Mouse (Mus musculus): ENCODE data around the gene A3galt2. TPM values are rescaled to one million over a fixed set of nuclear protein-coding genes. Genes with fewer than 3 reads are reported as not detected.

A3galt2 gene
- polyA plus RNA-seq, 1 experiment from 2014 or later = 0.02 TPM

DNA sequence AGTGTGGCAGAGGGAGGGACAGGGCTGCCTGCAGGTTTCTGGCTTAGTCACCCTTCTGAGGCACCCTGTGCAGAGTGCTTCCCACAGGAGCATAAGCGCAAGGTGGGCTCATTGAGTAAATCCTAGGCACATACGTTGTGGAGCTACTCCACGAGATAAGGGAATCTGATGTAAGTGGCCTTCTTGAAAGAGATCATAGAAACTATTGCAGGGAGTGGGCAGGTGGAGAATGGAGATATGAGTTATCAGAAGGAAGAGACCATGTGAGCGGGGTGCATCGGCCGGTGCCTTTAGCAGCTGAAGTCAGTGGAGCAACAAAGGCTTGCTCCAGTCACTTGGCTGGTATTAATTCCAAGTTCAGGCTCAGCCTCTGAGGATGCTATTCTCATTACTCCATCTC is 4.9 kb downstream of the A3galt2 start:
- Histone ChIP-seq H3K4me3 (ENCODE audit: low read depth, low read length) (no peak overlapping the region), H3K27ac (ENCODE audit: low read length) (no peak overlapping the region), H3K4me2 (ENCODE audit: low read depth, low read length) (no peak overlapping the region), H3K27me3 (ENCODE audit: control insufficient read depth, insufficient read depth, low read depth, low read length) (no peaks in the 10 kb centered on the region), H3K4me1 (ENCODE audit: control insufficient read depth, low read depth, low read length) (peaks cover 12% of the 10 kb centered on the region), H3K9ac (ENCODE audit: low read depth, low read length) (no peak overlapping the region), H3K36me3 (ENCODE audit: control insufficient read depth, insufficient read depth) (no peaks in the 10 kb centered on the region), H3K9me3 (replicated peaks; ENCODE audit: control insufficient read depth, low read length) (no peaks in the 10 kb centered on the region)
- 21% methylated on average over 6 of the region's 6 CpGs for WGBS (ENCODE audit: insufficient replicate concordance)
- ATAC-seq (ENCODE audit: low read depth) = peak; percentile 80

- no peak for ATAC-seq (ENCODE audit: low read depth)
- no peak overlapping the region for H3K9ac ChIP-seq (ENCODE audit: low read depth, low read length)
- H3K36me3 ChIP-seq (ENCODE audit: control insufficient read depth, insufficient read depth) = no peaks in the 10 kb centered on the region
- no peaks in the 10 kb centered on the region for H3K27me3 ChIP-seq (ENCODE audit: control insufficient read depth, insufficient read depth, low read depth, low read length)
- no peak overlapping the region for H3K4me2 ChIP-seq (ENCODE audit: low read depth, low read length)
- no peaks in the 10 kb centered on the region for H3K9me3 ChIP-seq (replicated peaks; ENCODE audit: control insufficient read depth, low read length)
- no peak overlapping the region for H3K27ac ChIP-seq (ENCODE audit: low read length)
- no peak overlapping the region for H3K4me3 ChIP-seq (ENCODE audit: low read depth, low read length)
- 79% methylated on average over 20 of the region's 20 CpGs for WGBS (ENCODE audit: insufficient replicate concordance)
- no peaks in the 10 kb centered on the region for H3K4me1 ChIP-seq (ENCODE audit: control insufficient read depth, low read depth, low read length)
These were observed 11.8 kb downstream of the A3galt2 start for GRCm38 (mm10) chr4:128766929-128767328.

DNA sequence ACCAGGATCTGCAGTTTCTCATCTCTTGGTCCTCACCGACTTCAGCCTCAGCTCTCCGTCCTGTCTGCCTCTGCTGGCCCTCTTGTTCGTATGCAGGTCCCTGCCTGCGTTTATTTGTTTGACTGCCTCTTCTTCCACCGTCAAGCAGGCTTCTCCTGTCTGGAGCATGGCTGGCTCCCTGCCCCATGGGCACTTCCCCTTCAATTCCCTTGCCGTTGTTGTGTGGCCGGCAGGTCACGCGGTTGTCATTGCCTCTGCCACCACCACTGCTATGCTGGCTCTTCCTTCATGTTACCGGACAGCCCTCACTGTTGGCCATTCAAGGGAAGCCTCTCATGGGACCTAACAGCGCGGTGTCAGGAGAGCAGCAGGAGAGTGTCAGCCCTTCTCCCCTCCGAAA is 13.0 kb downstream of the A3galt2 start:
- Histone ChIP-seq H3K9me3 (replicated peaks; ENCODE audit: control insufficient read depth, low read length) (no peaks in the 10 kb centered on the region), H3K36me3 (ENCODE audit: control insufficient read depth, insufficient read depth) (no peaks in the 10 kb centered on the region), H3K4me2 (ENCODE audit: low read depth, low read length) (no peak overlapping the region), H3K27ac (ENCODE audit: low read length) (no peak overlapping the region), H3K4me3 (ENCODE audit: low read depth, low read length) (no peak overlapping the region), H3K4me1 (ENCODE audit: control insufficient read depth, low read depth, low read length) (no peaks in the 10 kb centered on the region), H3K27me3 (ENCODE audit: control insufficient read depth, insufficient read depth, low read depth, low read length) (no peaks in the 10 kb centered on the region), H3K9ac (ENCODE audit: low read depth, low read length) (no peak overlapping the region)
- no peak for ATAC-seq (ENCODE audit: low read depth)
- WGBS (ENCODE audit: insufficient replicate concordance) = 68% methylated on average over 13 of the region's 13 CpGs

DNA sequence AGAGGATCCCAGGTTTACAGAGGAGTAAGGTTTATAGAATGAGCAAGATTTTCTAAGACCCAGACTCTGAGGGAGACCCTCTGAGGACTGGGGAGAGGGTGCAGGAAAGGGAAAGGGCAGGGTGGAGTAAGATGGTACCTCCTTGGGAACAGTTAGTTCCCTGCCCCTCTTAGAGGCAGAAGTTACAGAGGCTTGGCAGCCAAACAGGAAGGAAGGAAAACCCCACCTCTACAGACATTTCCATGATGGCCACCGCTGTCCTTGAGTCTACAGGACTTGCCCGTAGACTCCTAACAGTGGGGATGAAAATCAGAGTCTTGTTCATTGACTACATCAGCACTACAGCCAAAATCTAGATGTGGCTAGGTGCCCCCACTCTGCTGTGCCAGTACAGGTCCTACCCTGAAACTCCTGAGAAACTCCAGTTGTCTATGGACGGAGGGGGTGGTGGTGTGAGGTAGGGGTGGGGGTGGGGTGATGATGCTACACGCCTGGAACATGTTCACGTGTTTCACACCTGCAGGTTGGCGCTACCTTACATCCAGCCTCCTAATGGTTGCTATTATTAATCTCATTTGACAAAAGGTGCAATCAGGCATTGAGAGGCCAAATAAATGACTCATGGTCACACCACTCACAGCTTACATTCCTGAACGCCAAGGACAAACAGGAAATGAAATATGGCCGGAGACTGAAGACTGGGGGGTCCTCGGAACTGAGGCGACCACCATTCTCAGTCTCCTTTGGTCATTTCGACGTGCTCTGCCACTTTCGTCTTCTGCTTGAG is 14.6 kb downstream of the A3galt2 start:
- no peak overlapping the region for H3K27ac ChIP-seq (ENCODE audit: low read length)
- no peak overlapping the region for H3K4me3 ChIP-seq (ENCODE audit: low read depth, low read length)
- ATAC-seq (ENCODE audit: low read depth) = no peak
- H3K4me2 ChIP-seq (ENCODE audit: low read depth, low read length) = no peak overlapping the region
- peaks cover 10% of the 10 kb centered on the region for H3K36me3 ChIP-seq (ENCODE audit: control insufficient read depth, insufficient read depth)
- H3K4me1 ChIP-seq (ENCODE audit: control insufficient read depth, low read depth, low read length) = no peaks in the 10 kb centered on the region
- 58% methylated on average over 13 of the region's 13 CpGs for WGBS (ENCODE audit: insufficient replicate concordance)
- no peak overlapping the region for H3K9ac ChIP-seq (ENCODE audit: low read depth, low read length)
- H3K27me3 ChIP-seq (ENCODE audit: control insufficient read depth, insufficient read depth, low read depth, low read length) = no peaks in the 10 kb centered on the region
- no peaks in the 10 kb centered on the region for H3K9me3 ChIP-seq (replicated peaks; ENCODE audit: control insufficient read depth, low read length)

GRCm38 (mm10) chr4:128770698-128771097 is 15.5 kb downstream of the A3galt2 start:
- Histone ChIP-seq H3K4me3 (ENCODE audit: low read depth, low read length) (no peak overlapping the region), H3K27me3 (ENCODE audit: control insufficient read depth, insufficient read depth, low read depth, low read length) (no peaks in the 10 kb centered on the region), H3K9me3 (replicated peaks; ENCODE audit: control insufficient read depth, low read length) (no peaks in the 10 kb centered on the region), H3K27ac (ENCODE audit: low read length) (no peak overlapping the region), H3K9ac (ENCODE audit: low read depth, low read length) (no peak overlapping the region), H3K4me2 (ENCODE audit: low read depth, low read length) (no peak overlapping the region), H3K36me3 (ENCODE audit: control insufficient read depth, insufficient read depth) (peaks cover 12% of the 10 kb centered on the region), H3K4me1 (ENCODE audit: control insufficient read depth, low read depth, low read length) (no peaks in the 10 kb centered on the region)
- 74% methylated on average over 5 of the region's 5 CpGs for WGBS (ENCODE audit: insufficient replicate concordance)
- no peak for ATAC-seq (ENCODE audit: low read depth)

- Histone ChIP-seq H3K27me3 (ENCODE audit: control insufficient read depth, insufficient read depth, low read depth, low read length) (no peaks in the 10 kb centered on the region), H3K27ac (ENCODE audit: low read length) (no peak overlapping the region), H3K4me1 (ENCODE audit: control insufficient read depth, low read depth, low read length) (no peaks in the 10 kb centered on the region), H3K4me3 (ENCODE audit: low read depth, low read length) (no peak overlapping the region), H3K9me3 (replicated peaks; ENCODE audit: control insufficient read depth, low read length) (no peaks in the 10 kb centered on the region), H3K9ac (ENCODE audit: low read depth, low read length) (no peak overlapping the region), H3K36me3 (ENCODE audit: control insufficient read depth, insufficient read depth) (peaks cover 17% of the 10 kb centered on the region), H3K4me2 (ENCODE audit: low read depth, low read length) (no peak overlapping the region)
- 81% methylated on average over 11 of the region's 11 CpGs for WGBS (ENCODE audit: insufficient replicate concordance)
- ATAC-seq (ENCODE audit: low read depth) = no peak
These were observed 18.7 kb downstream of the A3galt2 start for GRCm38 (mm10) chr4:128773820-128774219.

- WGBS (ENCODE audit: insufficient replicate concordance) = 83% methylated on average over 9 of the region's 9 CpGs
- no peaks in the 10 kb centered on the region for H3K9me3 ChIP-seq (replicated peaks; ENCODE audit: control insufficient read depth, low read length)
- H3K9ac ChIP-seq (ENCODE audit: low read depth, low read length) = no peak overlapping the region
- no peak overlapping the region for H3K4me3 ChIP-seq (ENCODE audit: low read depth, low read length)
- no peak overlapping the region for H3K4me2 ChIP-seq (ENCODE audit: low read depth, low read length)
- ATAC-seq (ENCODE audit: low read depth) = peak; percentile 22; the same call in 1 of the 2 replicates
- no peaks in the 10 kb centered on the region for H3K27me3 ChIP-seq (ENCODE audit: control insufficient read depth, insufficient read depth, low read depth, low read length)
- peaks cover 17% of the 10 kb centered on the region for H3K36me3 ChIP-seq (ENCODE audit: control insufficient read depth, insufficient read depth)
- no peaks in the 10 kb centered on the region for H3K4me1 ChIP-seq (ENCODE audit: control insufficient read depth, low read depth, low read length)
- H3K27ac ChIP-seq (ENCODE audit: low read length) = no peak overlapping the region
These were observed 19.3 kb downstream of the A3galt2 start for GRCm38 (mm10) chr4:128774467-128774866.

DNA sequence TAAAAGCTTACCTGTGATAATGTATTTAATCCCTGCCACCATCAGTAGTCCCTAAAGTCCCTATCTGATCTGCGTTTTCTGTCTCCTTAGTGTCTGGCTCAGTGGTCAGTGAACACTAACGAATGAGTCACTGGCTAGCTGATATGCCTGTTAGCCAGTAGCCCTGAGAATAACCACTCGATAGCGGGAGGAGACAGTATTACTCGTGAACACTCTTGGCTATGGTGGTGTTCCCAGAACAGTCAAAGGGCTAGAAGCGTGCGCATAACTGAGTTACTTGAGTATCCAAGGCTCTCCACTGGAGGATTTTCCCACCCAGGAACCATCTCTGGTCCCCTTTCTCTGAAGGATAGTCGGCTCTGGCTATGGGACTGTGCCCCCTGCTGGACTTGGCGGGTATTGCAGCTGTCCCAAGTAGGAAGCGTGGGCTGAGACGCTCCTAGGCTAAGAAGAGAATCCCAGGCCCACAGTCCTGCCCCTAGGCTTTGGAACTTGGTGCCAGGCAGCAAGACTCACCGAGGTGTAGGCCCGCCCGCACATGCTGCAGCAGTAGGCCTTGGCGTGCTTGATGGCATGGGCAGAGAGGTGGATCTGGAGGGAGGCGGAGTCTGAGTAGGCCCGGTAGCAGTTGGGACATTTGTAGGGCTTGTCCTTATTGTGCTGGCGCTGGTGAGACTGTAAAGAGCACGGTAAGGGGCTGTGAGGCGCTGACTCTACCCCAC is 21.6 kb downstream of the A3galt2 start:
- Histone ChIP-seq H3K4me2 (ENCODE audit: low read depth, low read length) (no peak overlapping the region), H3K9ac (ENCODE audit: low read depth, low read length) (no peak overlapping the region), H3K4me3 (ENCODE audit: low read depth, low read length) (no peak overlapping the region), H3K36me3 (ENCODE audit: control insufficient read depth, insufficient read depth) (peaks cover 17% of the 10 kb centered on the region), H3K4me1 (ENCODE audit: control insufficient read depth, low read depth, low read length) (no peaks in the 10 kb centered on the region), H3K27ac (ENCODE audit: low read length) (no peak overlapping the region), H3K9me3 (replicated peaks; ENCODE audit: control insufficient read depth, low read length) (no peaks in the 10 kb centered on the region), H3K27me3 (ENCODE audit: control insufficient read depth, insufficient read depth, low read depth, low read length) (no peaks in the 10 kb centered on the region)
- 52% methylated on average over 20 of the region's 20 CpGs for WGBS (ENCODE audit: insufficient replicate concordance)
- peak; percentile 33; the same call in 1 of the 2 replicates for ATAC-seq (ENCODE audit: low read depth)

GRCm38 (mm10) chr4:128777593-128777992 is 22.4 kb downstream of the A3galt2 start:
- H3K9ac ChIP-seq (ENCODE audit: low read depth, low read length) = no peak overlapping the region
- H3K27me3 ChIP-seq (ENCODE audit: control insufficient read depth, insufficient read depth, low read depth, low read length) = no peaks in the 10 kb centered on the region
- H3K4me3 ChIP-seq (ENCODE audit: low read depth, low read length) = no peak overlapping the region
- 75% methylated on average over 11 of the region's 11 CpGs for WGBS (ENCODE audit: insufficient replicate concordance)
- H3K4me1 ChIP-seq (ENCODE audit: control insufficient read depth, low read depth, low read length) = no peaks in the 10 kb centered on the region; the same call in 1 of the 2 replicates
- no peaks in the 10 kb centered on the region for H3K9me3 ChIP-seq (replicated peaks; ENCODE audit: control insufficient read depth, low read length)
- H3K27ac ChIP-seq (ENCODE audit: low read length) = no peak overlapping the region
- no peak overlapping the region for H3K4me2 ChIP-seq (ENCODE audit: low read depth, low read length)
- peaks cover 17% of the 10 kb centered on the region for H3K36me3 ChIP-seq (ENCODE audit: control insufficient read depth, insufficient read depth)
- no peak for ATAC-seq (ENCODE audit: low read depth)
